Mouse (Mus musculus): Measurements from ENCODE around the gene Vgll4. TPM values are rescaled to one million over a fixed set of nuclear protein-coding genes. Genes with fewer than 3 reads are reported as not detected.
A peak's percentile ranks its signal among the peaks of the same experiment; 100 is the strongest.
"Not testable (repeated sequence)": the region's sequence is repeated elsewhere in the genome, so short reads cannot be mapped to it uniquely, and the experiment has no call there.

Gene Vgll4
- total RNA-seq, 2 experiments from 2014 or later, result 16.7 to 25.6 TPM

GRCm38 (mm10) chr6:114930646-114931045 is 39.1 kb downstream of the Vgll4 start:
- intact Hi-C loops (cut with DNase I), result no loop called here
- no peak for DNase-seq
- peak overlapping the region; percentile 55 for H3K27ac ChIP-seq
- no peak for TF ChIP-seq CTCF (IDR thresholded peaks at IDR 0.05)
- peak overlapping the region; percentile 38 for H3K4me3 ChIP-seq

DNA sequence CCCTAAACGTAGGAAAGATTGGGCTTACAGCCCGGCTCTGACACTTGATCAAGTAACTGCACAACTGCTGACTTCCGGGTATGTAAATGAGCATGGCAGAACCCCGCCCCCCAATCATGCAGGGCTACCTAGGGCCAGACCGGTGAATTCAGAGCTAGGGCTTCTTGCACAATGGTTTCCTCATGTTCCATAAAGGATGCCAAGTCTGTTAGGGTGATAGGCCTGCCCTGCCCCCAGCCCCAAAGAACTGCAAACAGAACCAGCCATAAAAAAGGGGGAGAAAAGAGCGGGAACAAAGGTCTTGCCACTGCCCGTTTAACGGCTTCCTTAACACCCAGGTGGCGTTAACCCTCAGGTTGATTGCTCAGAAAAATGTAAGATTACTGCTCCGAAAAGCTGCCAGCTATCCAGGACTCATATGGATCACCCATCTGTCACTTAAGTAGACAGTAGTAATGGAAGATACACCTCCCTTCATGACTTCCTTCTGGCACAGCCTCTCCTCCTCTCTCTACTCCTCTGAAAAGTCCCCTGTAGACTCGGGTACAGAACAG is 39.7 kb downstream of the Vgll4 start:
- peak; percentile 50 for DNase-seq
- no peak for TF ChIP-seq CTCF (IDR thresholded peaks at IDR 0.05)
- intact Hi-C loops (cut with DNase I), result no loop called here
- H3K27ac ChIP-seq, result peak overlapping the region; percentile 55
- 0 out of 2 replicates have a peak overlapping the region, but pooled peaks have one; percentile 15 for H3K4me3 ChIP-seq

DNA sequence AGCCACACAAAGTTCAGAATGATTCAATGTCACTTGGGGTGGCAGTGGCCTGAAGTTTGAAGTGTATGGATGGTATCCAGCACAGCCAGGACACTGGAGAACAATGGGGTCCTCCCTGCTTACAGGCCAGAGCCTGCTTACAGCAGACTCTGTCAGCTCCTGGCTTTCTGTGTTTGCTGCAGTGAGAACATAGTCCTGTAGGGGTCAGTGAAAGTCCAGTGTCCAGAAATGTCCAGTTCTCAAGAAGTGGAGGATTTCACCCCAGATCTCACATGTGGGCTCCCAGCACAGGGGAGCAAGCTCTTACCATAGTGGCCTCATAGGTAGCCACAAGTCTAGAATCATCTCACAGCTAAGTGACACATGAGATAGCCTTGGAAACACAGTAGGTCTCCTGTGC is 40.4 kb downstream of the Vgll4 start:
- DNase-seq, result no peak
- 0 out of 2 replicates have a peak overlapping the region, but pooled peaks have one; percentile 15 for H3K4me3 ChIP-seq
- intact Hi-C loops (cut with DNase I), result loop anchor here (1.0 to 2.0 kb wide), 3 partner anchors 39 to 99 kb away; partner anchors contain the start of gene Vgll4
- peak; percentile 72 for TF ChIP-seq CTCF (IDR thresholded peaks at IDR 0.05)
- peak overlapping the region; percentile 25; the same call in 1 of the 2 replicates for H3K27ac ChIP-seq

GRCm38 (mm10) chr6:114928462-114928861 is 41.3 kb downstream of the Vgll4 start:
- Histone ChIP-seq H3K27ac (no peak overlapping the region), H3K4me3 (no peak overlapping the region)
- intact Hi-C loops (cut with DNase I), result loop anchor here (2.0 kb wide), 2 partner anchors 40 to 100 kb away; partner anchors contain the start of gene Vgll4
- peak; percentile 74 for DNase-seq
- TF ChIP-seq CTCF (IDR thresholded peaks at IDR 0.05), result peak; percentile 98

DNA sequence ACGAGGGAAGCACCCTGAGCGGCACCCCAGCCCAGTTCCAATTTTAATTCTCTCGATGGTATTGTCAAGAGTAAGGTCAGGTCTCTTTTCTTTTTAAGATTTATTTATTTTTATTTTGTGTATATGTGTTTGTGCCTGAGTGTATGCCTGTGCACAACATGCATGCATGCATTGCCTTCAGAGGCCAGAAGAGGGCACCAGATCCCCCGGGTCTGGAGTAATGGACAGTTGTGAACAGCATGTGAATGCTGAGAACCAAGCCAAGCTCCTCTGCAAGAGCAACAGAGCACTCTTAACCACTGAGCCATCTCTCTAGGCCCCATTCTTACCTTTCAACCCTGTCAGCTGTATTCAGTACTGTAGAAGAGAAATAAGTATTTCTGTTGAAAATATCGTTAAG is 42.4 kb downstream of the Vgll4 start:
- intact Hi-C loops (cut with DNase I), result no loop called here
- Histone ChIP-seq H3K27ac (no peak overlapping the region), H3K4me3 (no peak overlapping the region)
- peak; percentile 49 for TF ChIP-seq CTCF (IDR thresholded peaks at IDR 0.05)
- DNase-seq, result no peak

DNA sequence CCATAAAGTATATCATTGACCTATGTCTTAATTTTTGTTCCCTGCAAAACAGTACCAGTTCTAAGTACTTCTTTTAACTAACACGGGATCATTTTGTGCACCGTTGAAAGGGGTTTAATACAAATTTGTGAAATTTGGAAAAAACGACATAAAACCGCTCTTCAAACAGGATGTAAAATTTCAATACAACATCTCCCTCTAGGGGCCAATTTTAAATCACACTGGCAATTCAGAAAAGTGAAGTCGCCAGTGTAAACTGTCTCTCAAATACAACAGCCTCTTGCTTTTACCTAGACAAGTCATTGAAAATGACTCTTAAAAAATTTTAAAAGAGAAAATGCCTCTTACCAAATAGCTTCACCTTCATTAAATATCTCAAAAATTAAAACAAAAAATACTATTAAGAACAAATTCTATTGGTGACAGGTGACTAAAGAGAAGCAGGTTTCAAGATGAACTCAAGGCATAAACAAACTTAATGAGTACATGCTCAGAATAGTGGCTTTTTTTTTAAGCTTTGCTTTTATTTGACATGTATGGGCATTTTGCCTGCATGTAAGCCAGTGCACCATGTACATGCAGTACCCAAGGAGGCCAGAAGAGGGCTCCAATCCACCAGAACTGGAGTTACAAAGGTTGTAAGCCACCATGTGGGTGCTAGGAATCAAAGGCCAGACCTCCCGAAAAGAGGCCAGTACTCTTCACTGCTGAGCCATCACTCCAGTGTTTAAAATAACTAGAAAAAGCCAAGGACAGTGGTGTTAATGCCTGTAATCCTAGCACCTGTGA is 43.2 kb downstream of the Vgll4 start:
- peak; percentile 61 for DNase-seq
- Histone ChIP-seq H3K4me3 (peak overlapping the region; percentile 21; the same call in 1 of the 2 replicates), H3K27ac (no peak overlapping the region)
- intact Hi-C loops (cut with DNase I), result loop anchor here (1.0 kb wide), 1 partner anchor 202 kb away; no protein-coding TSS in a partner anchor
- peak; percentile 59 for TF ChIP-seq CTCF (IDR thresholded peaks at IDR 0.05)

DNA sequence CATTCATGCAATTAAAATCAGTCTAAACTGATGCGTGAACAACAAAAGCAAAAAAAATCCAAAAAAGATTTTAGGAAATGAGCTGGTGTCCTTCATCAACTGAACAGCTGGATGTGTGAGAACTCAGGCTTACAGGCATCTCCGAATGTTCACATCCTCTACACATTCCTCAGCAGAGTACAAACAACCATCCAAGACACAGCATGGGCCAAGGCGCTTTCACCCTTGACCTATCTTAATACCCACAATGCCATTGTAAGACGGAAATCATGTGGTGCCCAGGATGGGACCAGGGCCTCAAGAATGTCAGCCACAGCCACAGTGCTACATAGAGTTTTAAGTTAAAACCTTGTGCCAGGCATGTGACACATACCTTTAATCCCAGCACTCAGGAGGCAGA is 44.6 kb downstream of the Vgll4 start:
- no peak for DNase-seq
- no peak for TF ChIP-seq CTCF (IDR thresholded peaks at IDR 0.05)
- Histone ChIP-seq H3K27ac (no peak overlapping the region), H3K4me3 (no peak overlapping the region)
- intact Hi-C loops (cut with DNase I), result no loop called here

DNA sequence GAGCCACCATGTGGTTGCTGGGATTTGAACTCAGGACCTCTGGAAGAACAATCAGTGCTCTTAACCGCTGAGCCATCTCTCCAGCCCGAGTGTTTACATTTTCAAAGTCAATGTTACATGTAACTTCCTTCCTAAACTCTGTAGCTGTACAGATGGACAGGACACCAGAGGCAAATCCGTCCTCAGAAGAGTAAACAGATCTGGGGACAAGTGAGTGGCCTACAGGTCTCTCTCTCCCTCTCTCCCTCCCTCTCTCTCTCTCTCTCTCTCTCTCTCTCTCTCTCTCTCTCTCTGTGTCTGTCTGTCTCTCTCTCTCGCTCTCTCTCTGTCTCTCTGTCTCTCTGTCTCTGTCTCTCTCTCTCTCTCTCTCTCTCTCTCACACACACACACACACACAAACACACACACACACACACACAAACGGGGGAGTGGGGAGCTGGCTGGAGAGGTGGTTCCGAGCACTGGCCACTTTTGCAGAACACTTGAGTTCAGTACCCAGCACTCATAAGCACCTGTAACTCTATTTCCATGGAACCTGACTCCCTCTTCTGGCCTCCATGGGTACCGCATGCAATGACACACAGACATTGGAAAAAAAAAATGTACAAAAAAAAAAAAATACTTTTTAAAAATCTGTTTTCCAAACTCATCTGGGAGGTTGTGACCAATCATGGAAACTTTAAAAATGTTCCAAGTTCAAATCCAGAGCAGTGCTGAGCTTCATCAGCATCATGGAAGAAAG is 47.3 kb downstream of the Vgll4 start:
- peak; percentile 64 for TF ChIP-seq CTCF (IDR thresholded peaks at IDR 0.05)
- not testable (repeated sequence) for DNase-seq, H3K4me3 ChIP-seq
- peak overlapping the region; percentile 95; the same call in 1 of the 2 replicates for H3K27ac ChIP-seq
- intact Hi-C loops (cut with DNase I), result loop anchor here (5.0 kb wide), 1 partner anchor 280 kb away; the partner anchor contains the start of gene Atg7

DNA sequence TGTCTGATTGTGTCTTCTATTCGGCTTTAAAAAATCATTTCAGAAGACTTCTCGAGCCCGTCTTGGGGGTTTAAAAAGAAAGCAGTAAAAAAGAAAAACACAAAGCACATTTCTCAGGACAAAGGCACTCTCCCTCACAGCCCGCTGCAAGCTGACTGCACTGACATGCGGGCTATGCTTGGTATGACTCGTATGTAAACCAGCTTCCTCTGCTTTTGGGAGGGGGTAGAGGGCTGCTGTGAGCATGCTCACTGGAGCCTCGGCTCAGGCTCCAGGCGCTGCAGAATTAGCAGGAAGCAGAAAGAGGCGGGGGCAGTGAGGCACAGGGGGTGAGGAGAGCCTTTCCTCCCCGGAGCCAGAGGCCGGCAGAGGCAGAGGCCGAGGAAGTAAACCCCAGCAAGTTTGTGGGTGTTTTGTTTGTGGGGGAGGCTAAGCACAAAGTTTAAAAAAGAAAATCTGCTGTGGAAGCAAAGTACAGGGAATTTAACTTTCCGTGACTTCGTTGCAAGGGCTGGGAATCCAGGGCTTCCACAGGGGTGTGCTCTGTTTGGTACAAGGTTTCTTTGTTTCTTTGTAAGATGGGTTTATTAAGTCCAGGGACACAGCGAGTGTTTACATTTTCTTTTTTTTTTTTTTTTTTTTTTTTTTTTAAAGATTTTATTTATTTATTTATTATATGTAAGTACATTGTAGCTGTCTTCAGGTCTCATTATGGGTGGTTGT is 48.0 kb downstream of the Vgll4 start:
- no peak for TF ChIP-seq CTCF (IDR thresholded peaks at IDR 0.05)
- peak overlapping the region; percentile 95 for H3K27ac ChIP-seq
- DNase-seq, result peak; percentile 92
- intact Hi-C loops (cut with DNase I), result loop anchor here (2.0 to 5.0 kb wide), 4 partner anchors 29 to 279 kb away; partner anchors contain the start of gene Atg7
- H3K4me3 ChIP-seq, result peak overlapping the region; percentile 75

DNA sequence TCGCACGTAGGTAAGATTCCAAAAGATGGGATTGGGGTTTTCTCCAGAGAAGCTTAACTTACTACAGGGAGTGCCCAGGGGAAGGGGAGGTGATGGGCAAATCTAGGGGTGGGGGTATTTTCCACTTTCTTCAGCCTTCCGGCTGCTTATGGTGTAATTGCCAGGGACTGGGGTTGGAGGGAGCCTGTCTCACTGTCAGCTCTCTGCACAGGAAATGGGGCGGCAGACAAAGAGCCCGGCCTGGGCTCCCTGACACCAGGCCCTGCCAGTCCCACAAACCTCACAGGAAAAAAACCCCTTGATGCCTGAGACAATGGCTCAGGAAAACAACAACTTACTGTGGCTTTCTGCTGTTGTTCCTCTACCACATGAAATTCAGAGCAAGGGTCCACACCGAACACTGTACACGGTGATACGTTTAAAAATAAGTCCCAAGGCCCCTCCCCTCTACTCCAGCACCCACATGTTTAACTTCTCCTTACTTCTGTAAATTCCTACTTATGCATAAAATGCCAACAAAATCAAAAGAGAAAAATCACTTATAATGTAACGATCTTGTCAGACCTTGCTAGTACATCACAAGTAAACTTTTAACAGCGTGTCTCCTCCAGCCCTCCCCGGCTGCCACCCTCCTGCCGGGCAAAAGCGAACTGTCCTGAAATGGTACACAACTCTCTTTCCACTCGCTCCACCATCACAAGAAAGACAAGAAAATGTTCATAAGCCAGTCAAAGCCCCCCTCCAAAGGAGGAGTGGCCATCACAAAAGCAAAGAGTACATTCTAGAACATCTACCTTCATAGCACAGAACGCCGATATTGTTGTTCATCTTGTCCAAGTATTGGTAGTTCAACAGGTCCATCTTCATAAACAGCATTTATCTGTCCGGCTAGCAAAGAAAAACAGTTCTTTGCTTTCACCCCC is 49.0 kb downstream of the Vgll4 start:
- Histone ChIP-seq H3K4me3 (peak overlapping the region; percentile 75), H3K27ac (peak overlapping the region; percentile 95)
- peak; percentile 69 for DNase-seq
- no peak for TF ChIP-seq CTCF (IDR thresholded peaks at IDR 0.05)
- intact Hi-C loops (cut with DNase I), result loop anchor here (2.0 to 5.0 kb wide), 4 partner anchors 28 to 278 kb away; partner anchors contain the start of gene Atg7

Measured in gastrocnemius, adult 2 months (tissue).